Mouse (Mus musculus): Measurements from ENCODE around the gene Ank2.

The Ank2 gene

GRCm38 (mm10) chr3:126968721-126969120 is 530.4 kb downstream of the Ank2 start:
- DNase-seq: no peak

- DNase-seq: no peak
These were observed 533.4 kb downstream of the Ank2 start for GRCm38 (mm10) chr3:126965767-126966166.

GRCm38 (mm10) chr3:126962326-126962725 is 536.8 kb downstream of the Ank2 start:
- peak; percentile 68 to 74 for DNase-seq

- no peak for DNase-seq
These were observed 546.5 kb downstream of the Ank2 start for GRCm38 (mm10) chr3:126952698-126953097.

GRCm38 (mm10) chr3:126946591-126946990 is 552.6 kb downstream of the Ank2 start:
- no peak for DNase-seq

- DNase-seq: no peak
These were observed 554.3 kb downstream of the Ank2 start for GRCm38 (mm10) chr3:126944838-126945237.

GRCm38 (mm10) chr3:126944081-126944480 is 555.1 kb downstream of the Ank2 start:
- peak; percentile 21 to 39 for DNase-seq

- DNase-seq: no peak
These were observed 558.7 kb downstream of the Ank2 start for GRCm38 (mm10) chr3:126940452-126940851.

GRCm38 (mm10) chr3:126931884-126932506 is 567.2 kb downstream of the Ank2 start:
- DNase-seq: no peak

- DNase-seq: no peak
These were observed 575.4 kb downstream of the Ank2 start for GRCm38 (mm10) chr3:126923575-126924382.

- DNase-seq: no peak
These were observed 577.2 kb downstream of the Ank2 start for GRCm38 (mm10) chr3:126921941-126922340.

GRCm38 (mm10) chr3:126920296-126920695 is 578.9 kb downstream of the Ank2 start:
- DNase-seq: no peak

- no peak for DNase-seq
These were observed 580.2 kb downstream of the Ank2 start for GRCm38 (mm10) chr3:126918805-126919473.

- no peak for DNase-seq
These were observed 582.8 kb downstream of the Ank2 start for GRCm38 (mm10) chr3:126916381-126916780.

GRCm38 (mm10) chr3:126903543-126903942 is 595.6 kb downstream of the Ank2 start:
- peak; percentile 40 to 65 for DNase-seq

GRCm38 (mm10) chr3:126886644-126887043 is 612.5 kb downstream of the Ank2 start:
- no peak for DNase-seq

GRCm38 (mm10) chr3:126886090-126886489 is 613.1 kb downstream of the Ank2 start:
- no peak for DNase-seq

- no peak for DNase-seq
These were observed 620.9 kb downstream of the Ank2 start for GRCm38 (mm10) chr3:126878233-126878632.
